Mouse (Mus musculus): Measurements from ENCODE around the gene Tardbp.

DNA sequence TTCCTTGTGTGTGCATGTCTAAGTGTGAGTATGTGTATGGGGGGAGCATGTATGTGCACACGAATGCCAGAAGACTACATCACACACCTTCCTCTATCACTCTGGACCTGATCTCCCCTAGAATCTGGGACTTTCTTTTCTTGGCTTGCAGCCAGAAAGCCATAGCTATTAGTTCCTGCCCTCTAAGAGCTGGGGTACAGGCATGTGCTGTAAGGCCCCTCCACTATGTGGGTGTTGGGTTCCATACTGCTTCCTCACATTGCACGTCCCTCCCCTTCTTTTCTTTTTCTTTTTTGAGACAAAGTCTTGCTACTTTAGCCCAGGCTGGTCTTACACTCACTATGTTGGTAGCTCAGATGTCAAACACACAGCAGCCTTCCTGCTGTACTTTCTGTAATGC is 8.5 kb upstream of the Tardbp start:
- TF ChIP-seq MYOD1 (IDR thresholded peaks at IDR 0.05; ENCODE audit: control insufficient read depth in 1 of 3, insufficient read length in 2 of 3, low read depth in 2 of 3) (no peak), TCF12 (IDR thresholded peaks at IDR 0.05; ENCODE audit: insufficient read depth, poor library complexity, severe bottlenecking) (no peak), POLR2A (IDR thresholded peaks at IDR 0.05; ENCODE audit: insufficient read length, low read depth) (no peak), MAX (IDR thresholded peaks at IDR 0.05; ENCODE audit: low read depth) (no peak), CEBPB (IDR thresholded peaks at IDR 0.05; ENCODE audit: insufficient read depth, poor library complexity, severe bottlenecking) (no peak), MYOG (IDR thresholded peaks at IDR 0.05; ENCODE audit: control insufficient read depth in 1 of 3, insufficient read depth in 1 of 3, insufficient read length in 2 of 3, low read depth in 2 of 3) (no peak), POLR2AphosphoS2 (IDR thresholded peaks at IDR 0.05; ENCODE audit: insufficient read length, low read depth) (no peak)
